Mouse (Mus musculus) lung, embryonic 16.5 days (tissue): ENCODE measurements around the gene Adipoq. TPM values are rescaled to one million over a fixed set of nuclear protein-coding genes. Genes with fewer than 3 reads are reported as not detected.

Experiments
- ATAC-seq: fragments of 200-750 bp; cut with Nextera tagmentation; 2 replicates; pipeline ENCODE4 v1.8.0; 2017; ENCODE audit warnings: low read depth, mild to moderate bottlenecking, moderate library complexity
- H3K27ac ChIP-seq: fragments of 300-500 bp; sonication (generic); 2 replicates; pipeline ENCODE4 v1.5.1; 2014; ENCODE audit warnings: mild to moderate bottlenecking, control low read depth, low read length
- H3K27me3 ChIP-seq: fragments of 300-500 bp; sonication (generic); 2 replicates; pipeline ENCODE4 v1.6.1; 2014; ENCODE audit warnings: low read depth, low read length, mixed read lengths; ENCODE audit not compliant: control insufficient read depth, insufficient read depth
- H3K36me3 ChIP-seq: fragments of 300-500 bp; sonication (generic); 2 replicates; pipeline ENCODE4 v1.6.1; 2014; ENCODE audit warnings: low read length; ENCODE audit not compliant: control insufficient read depth, insufficient read depth
- H3K4me1 ChIP-seq: fragments of 300-500 bp; sonication (generic); replicated peaks from 2 replicates; pipeline ENCODE4 v1.6.1; 2014; ENCODE audit warnings: low read length, mixed read lengths; ENCODE audit not compliant: control insufficient read depth, insufficient read depth
- H3K4me2 ChIP-seq: fragments of 300-500 bp; sonication (generic); 2 replicates; pipeline ENCODE4 v1.6.1; 2014; ENCODE audit warnings: low read depth, low read length, control low read depth
- H3K4me3 ChIP-seq: fragments of 300-500 bp; sonication (generic); 2 replicates; pipeline ENCODE4 v1.5.1; 2014; ENCODE audit warnings: mild to moderate bottlenecking, low read length, control low read depth
- H3K9ac ChIP-seq: fragments of 300-500 bp; sonication (generic); 2 replicates; pipeline ENCODE4 v1.6.1; 2014; ENCODE audit warnings: low read length, control low read depth
- H3K9me3 ChIP-seq: fragments of 300-500 bp; sonication (generic); 2 replicates; pipeline ENCODE4 v1.6.1; 2016; ENCODE audit warnings: low read length; ENCODE audit not compliant: control insufficient read depth
- WGBS: fragments of 180-500 bp; shearing (Covaris S2); extraction: QIAGEN DNeasy Blood & Tissue Kit; methylation state at CpG from one replicate; pipeline ENCODE4 v1.1.7; 2014; 5-methylcytosine and 5-hydroxymethylcytosine counted together
- polyA plus RNA-seq: library from polyadenylated mRNA; unstranded; fragments of >200 nt; fragmentation: Nextera tagmentation; extraction: Ambion mirVana; gene quantifications from 2 replicates; pipeline ENCODE4 v1.2.1, GENCODE M21; 2015

Gene Adipoq
- polyA plus RNA-seq, 1 experiment from 2014 or later, result 0.73 TPM

GRCm38 (mm10) chr16:23103038-23103745 lies 43.1 kb upstream of the Adipoq start:
- Histone ChIP-seq H3K9me3 (no peaks in the 10 kb centered on the region), H3K27ac (no peak overlapping the region), H3K9ac (peak overlapping the region; percentile 61), H3K4me2 (peak overlapping the region; percentile 61), H3K4me3 (peak overlapping the region; percentile 43), H3K4me1 (peaks cover 11% of the 10 kb centered on the region; the same call in 1 of the 2 replicates), H3K36me3 (no peaks in the 10 kb centered on the region), H3K27me3 (no peaks in the 10 kb centered on the region)
- WGBS, result 31% methylated on average over 17 of the region's 17 CpGs
- ATAC-seq, result no peak

- 51% methylated on average over 2 of the region's 2 CpGs for WGBS
- peaks cover 2% of the 10 kb centered on the region for H3K36me3 ChIP-seq
- no peak for ATAC-seq
- peaks cover 11% of the 10 kb centered on the region; the same call in 1 of the 2 replicates for H3K4me1 ChIP-seq
- no peak overlapping the region for H3K4me2 ChIP-seq
- no peak overlapping the region for H3K27ac ChIP-seq
- no peak overlapping the region for H3K9ac ChIP-seq
- H3K27me3 ChIP-seq, result no peaks in the 10 kb centered on the region
- H3K4me3 ChIP-seq, result no peak overlapping the region
- no peaks in the 10 kb centered on the region for H3K9me3 ChIP-seq
Measured at GRCm38 (mm10) chr16:23103841-23104240, 42.5 kb upstream of the Adipoq start.

DNA sequence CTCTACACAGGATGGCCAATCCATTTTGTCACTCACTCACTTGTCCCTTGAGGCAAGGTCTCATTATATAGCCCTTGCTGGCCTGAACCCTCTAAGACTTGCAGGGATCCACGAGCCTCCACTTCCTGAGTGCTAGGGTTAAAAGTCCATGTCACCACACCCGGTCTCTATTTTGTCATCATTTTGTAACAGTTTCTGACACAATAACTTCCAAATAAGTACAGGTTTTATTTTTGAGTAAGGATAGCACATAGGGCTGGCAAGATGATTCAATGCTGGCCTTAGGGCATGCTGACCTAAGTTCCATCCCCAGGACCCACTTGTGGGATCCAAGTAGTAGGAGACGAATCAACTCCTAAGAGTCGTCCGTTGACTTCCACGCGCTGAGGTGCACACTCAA lies 40.2 kb upstream of the Adipoq start:
- H3K4me2 ChIP-seq, result no peak overlapping the region
- no peaks in the 10 kb centered on the region for H3K27me3 ChIP-seq
- H3K4me1 ChIP-seq, result peaks cover 13% of the 10 kb centered on the region
- no peak overlapping the region for H3K27ac ChIP-seq
- H3K36me3 ChIP-seq, result peaks cover 19% of the 10 kb centered on the region
- no peak overlapping the region for H3K4me3 ChIP-seq
- 58% methylated on average over 7 of the region's 7 CpGs for WGBS
- H3K9ac ChIP-seq, result no peak overlapping the region
- H3K9me3 ChIP-seq, result no peaks in the 10 kb centered on the region
- ATAC-seq, result no peak

- under 1% methylated on average over 71 of the region's 71 CpGs for WGBS
Measured at GRCm38 (mm10) chr16:23107231-23107942, 38.9 kb upstream of the Adipoq start, which contains the start of gene Eif4a2. TSS of gene Eif4a2 (plus strand) at chr16:23107444.

DNA sequence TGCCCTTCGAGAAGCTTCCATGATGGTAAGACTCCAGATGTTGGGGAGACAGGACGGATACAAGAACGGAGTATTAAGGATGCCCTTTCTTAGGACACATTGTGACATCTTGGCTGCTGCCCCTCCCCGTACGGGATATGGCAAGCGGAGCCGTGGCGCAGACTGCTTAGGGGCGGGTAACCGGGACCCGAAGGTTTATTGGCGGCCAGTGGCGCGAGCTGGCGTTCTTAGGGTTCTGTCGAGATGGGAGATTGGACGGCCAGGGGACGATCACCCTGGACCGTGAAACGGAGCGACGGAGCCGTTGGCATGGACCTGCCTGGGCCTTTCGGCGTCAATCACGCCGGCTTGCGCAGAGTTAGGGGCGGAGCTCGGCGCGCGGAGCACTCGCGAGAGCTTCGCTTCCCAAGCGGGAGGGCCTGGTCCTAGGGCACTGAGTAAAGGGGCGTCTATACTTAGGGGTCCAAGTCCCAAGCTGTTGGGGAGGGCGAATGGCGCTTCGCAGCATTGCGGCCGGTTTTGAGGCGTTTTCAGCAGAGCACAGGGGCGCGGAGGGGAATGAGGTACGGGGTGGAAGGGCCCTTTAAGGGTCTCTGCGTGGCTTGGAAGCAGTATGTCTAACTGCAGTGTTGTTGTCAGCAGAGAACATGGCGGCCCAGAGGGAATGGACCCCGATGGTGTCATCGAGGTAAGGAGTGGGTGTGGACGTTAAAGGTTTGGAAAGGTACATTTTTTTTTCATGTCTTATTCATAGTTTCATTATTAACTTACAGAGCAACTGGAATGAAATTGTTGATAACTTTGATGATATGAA lies 38.2 kb upstream of the Adipoq start:
- Histone ChIP-seq H3K9ac (peak overlapping the region; percentile 96), H3K4me1 (peaks cover 20% of the 10 kb centered on the region), H3K36me3 (peaks cover 37% of the 10 kb centered on the region), H3K4me2 (peak overlapping the region; percentile 90), H3K27me3 (no peaks in the 10 kb centered on the region), H3K4me3 (peak overlapping the region; percentile 77), H3K27ac (peak overlapping the region; percentile 96), H3K9me3 (no peaks in the 10 kb centered on the region)
- WGBS, result under 1% methylated on average over 52 of the region's 52 CpGs
- ATAC-seq, result peak; percentile 87

More at GRCm38 (mm10) chr16:23107231-23107942, 38.9 kb upstream of the Adipoq start, which contains the start of gene Eif4a2:
- Histone ChIP-seq H3K4me1 (peaks cover 16% of the 10 kb centered on the region), H3K9me3 (no peaks in the 10 kb centered on the region), H3K36me3 (peaks cover 31% of the 10 kb centered on the region), H3K9ac (peak within 1 kb of the TSS; percentile 96), H3K27me3 (no peaks in the 10 kb centered on the region), H3K4me3 (peak within 1 kb of the TSS; percentile 77), H3K27ac (peak within 1 kb of the TSS; percentile 96), H3K4me2 (peak within 1 kb of the TSS; percentile 90)
- peak; percentile 93 for ATAC-seq

DNA sequence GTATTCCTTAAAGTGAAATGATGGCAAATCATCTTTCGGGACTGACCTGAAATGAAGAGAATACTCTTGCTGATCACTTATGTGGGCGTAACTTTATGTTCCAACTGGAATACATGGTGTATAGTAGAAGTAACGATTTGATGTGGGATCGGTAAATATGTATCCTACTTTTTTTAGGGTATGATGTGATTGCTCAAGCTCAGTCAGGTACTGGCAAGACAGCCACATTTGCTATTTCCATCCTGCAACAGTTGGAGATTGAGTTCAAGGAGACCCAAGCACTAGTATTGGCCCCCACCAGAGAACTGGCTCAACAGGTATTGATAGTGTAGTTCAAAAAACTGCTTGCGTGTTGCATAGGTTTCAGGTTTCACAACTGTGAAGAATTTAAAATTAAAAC lies 37.4 kb upstream of the Adipoq start:
- no peaks in the 10 kb centered on the region for H3K9me3 ChIP-seq
- ATAC-seq, result no peak
- 3% methylated on average over 5 of the region's 5 CpGs for WGBS
- H3K4me3 ChIP-seq, result peak overlapping the region; percentile 77
- peak overlapping the region; percentile 96 for H3K9ac ChIP-seq
- H3K27me3 ChIP-seq, result no peaks in the 10 kb centered on the region
- H3K4me2 ChIP-seq, result peak overlapping the region; percentile 90
- peak overlapping the region; percentile 27 for H3K27ac ChIP-seq
- H3K36me3 ChIP-seq, result peaks cover 39% of the 10 kb centered on the region
- H3K4me1 ChIP-seq, result peaks cover 20% of the 10 kb centered on the region

DNA sequence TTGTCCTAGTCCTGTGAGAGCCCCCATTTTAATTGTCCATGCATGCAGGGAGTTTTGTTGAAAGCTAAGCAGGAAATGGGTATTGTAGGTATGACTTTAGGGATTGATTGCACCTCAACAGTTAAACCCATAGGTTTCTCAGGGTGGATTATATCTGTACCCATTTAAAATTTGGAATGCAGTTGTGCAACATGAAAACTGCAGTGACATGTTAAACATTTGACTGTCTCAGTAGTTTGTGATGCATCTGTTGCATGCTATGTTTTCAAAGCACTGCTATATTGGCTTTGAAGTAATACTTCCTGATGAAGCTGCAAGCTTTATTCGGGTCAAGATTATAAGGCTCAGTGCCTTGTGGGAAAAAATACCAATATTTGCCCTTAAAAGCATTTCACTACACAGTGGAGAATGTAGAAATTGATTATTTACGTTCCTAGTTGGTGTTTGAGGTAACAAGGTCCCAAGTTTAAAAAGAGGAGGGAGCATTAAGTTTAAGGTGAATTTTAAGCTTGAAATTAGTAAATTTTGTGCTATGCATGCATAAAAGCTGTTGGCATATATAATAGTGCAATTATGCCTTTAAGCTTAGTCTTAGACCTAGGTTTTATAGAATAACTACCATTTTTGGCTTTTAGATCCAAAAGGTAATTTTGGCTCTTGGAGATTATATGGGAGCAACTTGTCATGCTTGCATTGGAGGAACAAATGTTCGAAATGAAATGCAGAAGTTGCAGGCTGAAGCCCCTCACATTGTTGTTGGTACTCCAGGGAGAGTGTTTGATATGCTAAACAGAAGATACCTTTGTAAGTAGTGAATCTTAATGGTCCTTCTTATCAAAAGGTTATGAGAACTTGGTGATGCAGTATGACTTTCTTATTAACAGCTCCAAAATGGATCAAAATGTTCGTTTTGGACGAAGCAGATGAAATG lies 36.7 kb upstream of the Adipoq start:
- H3K4me2 ChIP-seq, result peak overlapping the region; percentile 90
- H3K9me3 ChIP-seq, result no peaks in the 10 kb centered on the region
- H3K36me3 ChIP-seq, result peaks cover 45% of the 10 kb centered on the region
- 34% methylated on average over 5 of the region's 5 CpGs for WGBS
- H3K27ac ChIP-seq, result no peak overlapping the region; the same call in 1 of the 2 replicates
- peak overlapping the region; percentile 96 for H3K9ac ChIP-seq
- ATAC-seq, result no peak
- no peaks in the 10 kb centered on the region for H3K27me3 ChIP-seq
- peak overlapping the region; percentile 77 for H3K4me3 ChIP-seq
- H3K4me1 ChIP-seq, result peaks cover 20% of the 10 kb centered on the region

GRCm38 (mm10) chr16:23112348-23112747 lies 34.0 kb upstream of the Adipoq start:
- no peak overlapping the region for H3K4me2 ChIP-seq
- H3K9me3 ChIP-seq, result no peaks in the 10 kb centered on the region
- 63% methylated on average over 12 of the region's 12 CpGs for WGBS
- peaks cover 20% of the 10 kb centered on the region for H3K4me1 ChIP-seq
- H3K36me3 ChIP-seq, result peaks cover 50% of the 10 kb centered on the region
- no peak for ATAC-seq
- no peak overlapping the region for H3K9ac ChIP-seq
- no peak overlapping the region for H3K4me3 ChIP-seq
- H3K27ac ChIP-seq, result no peak overlapping the region
- H3K27me3 ChIP-seq, result no peaks in the 10 kb centered on the region
